Mouse (Mus musculus) urinary bladder, postnatal 0 days (tissue): ENCODE data around the gene Skint8. TPM values are rescaled to one million over a fixed set of nuclear protein-coding genes. Genes with fewer than 3 reads are reported as not detected.

Experiments
- polyA plus RNA-seq: library from polyadenylated mRNA; unstranded; fragments of >200 nt; fragmentation: Nextera tagmentation; extraction: Ambion mirVana; gene quantifications from 2 replicates; pipeline ENCODE4 v1.2.1, GENCODE M21; 2015

Skint8 gene
- 0.11 TPM in 1 of 2 replicates, not detected in the other for polyA plus RNA-seq

GRCm38 (mm10) chr4:111919092-111919491, at the start of gene Skint8:
TSS of gene Skint8 (plus strand) at chr4:111919392.

GRCm38 (mm10) chr4:111902775-111903174, 16.4 kb upstream of the Skint8 start, which contains the start of gene Slc5a9:
TSS of gene Slc5a9 (minus strand) at chr4:111902918.

GRCm38 (mm10) chr4:111972623-111973022, 53.4 kb downstream of the Skint8 start, which contains the start of gene Skint7:
TSS of gene Skint7 (plus strand) at chr4:111972923.

Other genes starting within 250 kb of the Skint8 start
- 21.4 and 23.2 TPM in 2 replicates for gene Spata6, start 199.4 kb upstream of the Skint8 start, polyA plus RNA-seq
- 0.83 and 1.2 TPM in 2 replicates for gene Slc5a9, start 16.5 kb upstream of the Skint8 start, polyA plus RNA-seq
- 0.08 and 0.15 TPM in 2 replicates for gene Skint7, start 53.5 kb downstream of the Skint8 start, polyA plus RNA-seq
- gene Skint1, start 86.9 kb downstream of the Skint8 start, polyA plus RNA-seq, result not detected in 2 replicates
- 0.06 TPM in 1 of 2 replicates, not detected in the other for gene Skint4, start 152.6 kb downstream of the Skint8 start, polyA plus RNA-seq